Mouse (Mus musculus): ENCODE measurements at regions not wholly inside any gene's neighbourhood (a gene's known extent, or its start where the extent isn't known, plus 50 kb on each side); places are given as distances from the start of the nearest gene placed in this dataset.
A peak's percentile ranks its signal among the peaks of the same experiment; 100 is the strongest.

DNA sequence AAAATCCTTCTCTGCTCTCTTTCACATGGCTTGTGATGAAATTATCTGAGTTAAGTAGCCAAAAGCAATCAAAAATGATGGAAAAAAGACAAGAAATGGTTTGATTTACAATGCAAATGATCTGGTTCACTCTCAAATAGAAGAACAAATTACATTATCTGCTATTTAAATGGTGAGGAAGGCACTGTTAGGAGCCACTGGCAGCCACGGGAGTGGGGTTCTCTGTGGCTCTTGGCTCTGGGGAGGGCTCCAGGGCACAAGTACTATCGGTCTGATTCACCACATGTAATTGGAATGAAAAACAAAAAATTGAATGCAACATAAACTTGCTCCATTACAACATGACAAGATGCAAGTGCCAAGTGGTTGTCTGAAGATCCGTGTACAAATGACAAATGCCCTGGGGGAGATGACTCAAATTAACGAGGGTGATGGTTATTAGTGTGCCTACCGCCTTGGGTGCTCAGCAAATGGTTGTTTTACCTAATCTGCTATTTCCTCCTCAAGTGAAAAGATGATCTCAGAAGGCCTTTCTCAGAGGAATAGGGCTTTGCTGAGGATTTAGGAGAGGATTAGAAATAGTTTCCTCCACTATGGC lies 268.2 kb downstream of the Hivep2 start:
- no peaks in the 10 kb centered on the region for H3K9me3 ChIP-seq (replicated peaks; ENCODE audit: low read length)
- DNase-seq (ENCODE audit: low spot score) (no peak), ATAC-seq (replicated peaks; ENCODE audit: low FRiP score, low read depth) (no peak)
- no peaks in the 10 kb centered on the region for H3K36me3 ChIP-seq (ENCODE audit: insufficient read depth, low read length)
- 49% methylated on average over 5 of the region's 5 CpGs for WGBS
- no peaks in the 10 kb centered on the region for H3K27me3 ChIP-seq (ENCODE audit: insufficient read depth, low read length)
- H3K4me3 ChIP-seq (replicated peaks; ENCODE audit: low read depth, low read length): no peak overlapping the region
- H3K4me1 ChIP-seq (replicated peaks; ENCODE audit: insufficient read depth, low read length): no peaks in the 10 kb centered on the region
- no peak for TF ChIP-seq CTCF (IDR thresholded peaks at IDR 0.05; ENCODE audit: low read depth)
- no peak overlapping the region for H3K9ac ChIP-seq (ENCODE audit: low read depth, low read length)
- no peak overlapping the region for H3K27ac ChIP-seq
- no peak overlapping the region for H3K4me2 ChIP-seq (ENCODE audit: low read length)

DNA sequence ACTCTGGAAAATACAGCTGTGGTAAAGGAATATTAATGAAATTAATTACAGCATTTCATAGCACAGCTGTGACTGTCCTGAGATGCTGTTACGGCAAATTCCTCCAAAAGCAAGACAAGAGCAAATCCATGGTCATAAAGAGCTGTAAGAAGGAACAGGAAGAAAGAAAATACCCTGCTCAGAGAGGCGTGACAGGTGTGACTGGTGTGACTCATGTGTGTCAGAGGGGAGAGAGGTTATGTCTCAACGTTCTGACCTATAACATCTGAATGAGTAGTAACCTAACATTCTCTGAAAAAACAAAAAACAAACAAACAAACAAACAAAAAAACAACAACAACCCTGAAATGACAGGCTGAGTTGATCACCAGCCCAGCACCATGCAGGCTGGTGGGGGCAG lies 267.5 kb downstream of the Hivep2 start:
- no peak overlapping the region for H3K4me3 ChIP-seq (replicated peaks; ENCODE audit: low read depth, low read length)
- no peak overlapping the region for H3K9ac ChIP-seq (ENCODE audit: low read depth, low read length)
- no peak for TF ChIP-seq CTCF (IDR thresholded peaks at IDR 0.05; ENCODE audit: low read depth)
- H3K4me1 ChIP-seq (replicated peaks; ENCODE audit: insufficient read depth, low read length): no peaks in the 10 kb centered on the region
- H3K36me3 ChIP-seq (ENCODE audit: insufficient read depth, low read length): no peaks in the 10 kb centered on the region
- no peaks in the 10 kb centered on the region for H3K9me3 ChIP-seq (replicated peaks; ENCODE audit: low read length)
- WGBS: 30% methylated on average over 3 of the region's 3 CpGs
- no peaks in the 10 kb centered on the region for H3K27me3 ChIP-seq (ENCODE audit: insufficient read depth, low read length)
- H3K4me2 ChIP-seq (ENCODE audit: low read length): no peak overlapping the region
- DNase-seq (ENCODE audit: low spot score) (no peak), ATAC-seq (replicated peaks; ENCODE audit: low FRiP score, low read depth) (no peak)
- no peak overlapping the region for H3K27ac ChIP-seq

DNA sequence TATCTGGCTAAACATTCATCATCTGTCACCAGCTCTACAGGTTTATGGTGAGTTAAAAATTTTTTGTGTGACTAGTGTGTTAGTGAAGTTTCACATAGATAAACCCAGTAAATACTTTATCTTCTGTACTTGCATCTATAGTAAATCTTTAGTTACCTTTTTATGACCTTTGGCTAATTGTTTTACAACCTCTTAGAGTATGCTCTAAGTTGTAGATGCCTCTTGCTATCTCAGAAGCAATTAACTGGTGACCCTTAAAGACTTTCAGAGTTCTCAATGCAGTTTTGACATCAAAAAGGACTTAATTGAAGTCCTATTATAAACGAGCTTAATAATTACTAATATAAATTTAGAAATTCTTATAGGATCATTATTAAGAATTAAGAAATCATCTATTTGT lies 265.6 kb downstream of the Hivep2 start:
- Histone ChIP-seq H3K9ac (ENCODE audit: low read depth, low read length) (no peak overlapping the region), H3K27ac (no peak overlapping the region), H3K4me2 (ENCODE audit: low read length) (no peak overlapping the region), H3K4me1 (replicated peaks; ENCODE audit: insufficient read depth, low read length) (no peaks in the 10 kb centered on the region), H3K9me3 (replicated peaks; ENCODE audit: low read length) (no peaks in the 10 kb centered on the region), H3K27me3 (ENCODE audit: insufficient read depth, low read length) (no peaks in the 10 kb centered on the region), H3K4me3 (replicated peaks; ENCODE audit: low read depth, low read length) (no peak overlapping the region), H3K36me3 (ENCODE audit: insufficient read depth, low read length) (no peaks in the 10 kb centered on the region)
- DNase-seq (ENCODE audit: low spot score) (no peak), ATAC-seq (replicated peaks; ENCODE audit: low FRiP score, low read depth) (no peak)
- 51% methylated on average over 1 of the region's 1 CpGs for WGBS
- TF ChIP-seq CTCF (IDR thresholded peaks at IDR 0.05; ENCODE audit: low read depth): no peak

DNA sequence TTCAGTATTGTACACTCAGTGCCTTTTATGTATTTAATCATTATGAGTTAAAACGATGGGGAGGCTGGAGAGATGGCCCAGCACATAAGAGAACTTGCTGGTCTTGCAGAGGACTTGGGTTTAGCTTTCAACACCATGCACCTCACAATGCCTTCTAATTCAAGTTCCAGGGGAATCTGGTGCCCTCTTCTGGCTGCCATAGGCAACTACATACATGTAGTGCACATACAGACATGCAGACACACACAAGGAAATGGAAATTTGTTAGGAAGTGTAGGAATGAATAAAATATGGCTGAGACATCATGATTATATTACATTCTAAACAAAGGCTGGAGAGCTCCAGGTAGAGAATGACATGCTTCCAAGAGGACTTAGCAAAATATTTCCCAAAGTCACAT lies 251.4 kb downstream of the Hivep2 start:
- Histone ChIP-seq H3K4me2 (ENCODE audit: low read length) (no peak overlapping the region), H3K4me3 (replicated peaks; ENCODE audit: low read depth, low read length) (no peak overlapping the region), H3K27me3 (ENCODE audit: insufficient read depth, low read length) (no peaks in the 10 kb centered on the region), H3K36me3 (ENCODE audit: insufficient read depth, low read length) (no peaks in the 10 kb centered on the region), H3K9ac (ENCODE audit: low read depth, low read length) (no peak overlapping the region), H3K9me3 (replicated peaks; ENCODE audit: low read length) (no peaks in the 10 kb centered on the region), H3K27ac (no peak overlapping the region), H3K4me1 (replicated peaks; ENCODE audit: insufficient read depth, low read length) (no peaks in the 10 kb centered on the region)
- no peak for DNase-seq (ENCODE audit: low spot score)
- peak; percentile 40 for TF ChIP-seq CTCF (IDR thresholded peaks at IDR 0.05; ENCODE audit: low read depth)
- ATAC-seq (replicated peaks; ENCODE audit: low FRiP score, low read depth): no peak
- WGBS: 97% methylated on average over 1 of the region's 1 CpGs

DNA sequence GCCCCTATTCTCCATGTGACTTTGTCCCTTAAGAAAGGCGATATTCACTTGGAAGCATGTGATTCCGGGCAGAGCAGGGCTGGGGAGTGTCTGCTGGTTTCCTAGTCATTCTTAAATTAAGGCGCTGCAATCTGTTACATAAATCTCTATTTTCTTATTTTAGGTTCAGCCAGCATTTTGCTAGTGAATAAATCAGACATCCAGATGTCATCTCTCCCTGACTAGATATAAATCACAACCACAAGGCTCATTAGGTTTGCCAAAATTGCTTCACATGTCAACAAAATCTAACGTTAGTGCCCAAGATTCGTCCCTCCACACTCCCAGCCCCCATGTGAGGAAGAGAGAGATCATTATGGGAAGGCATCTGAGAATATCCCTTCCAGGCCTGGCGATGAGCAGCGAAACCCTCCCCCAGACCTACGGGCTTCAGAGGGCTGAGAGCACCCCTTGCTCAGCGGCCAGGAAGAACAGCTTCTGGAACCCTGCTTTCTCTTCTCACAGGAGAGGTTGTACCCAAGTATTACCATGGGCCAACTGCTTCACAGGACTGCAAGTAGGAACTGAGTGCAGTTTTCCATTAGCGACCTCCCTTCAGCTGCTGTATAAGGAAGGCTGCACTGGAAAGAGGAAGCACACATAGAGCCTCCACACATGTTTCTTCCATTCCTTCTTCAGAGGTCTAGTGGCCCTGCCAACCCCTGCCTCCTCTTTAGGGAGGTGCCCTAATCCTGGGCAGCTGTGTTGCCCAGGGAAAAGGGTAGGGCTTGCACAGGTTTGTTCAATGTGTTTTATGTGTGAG lies 250.5 kb downstream of the Hivep2 start:
- Histone ChIP-seq H3K9ac (ENCODE audit: low read depth, low read length) (no peak overlapping the region), H3K27me3 (ENCODE audit: insufficient read depth, low read length) (no peaks in the 10 kb centered on the region), H3K4me3 (replicated peaks; ENCODE audit: low read depth, low read length) (no peak overlapping the region), H3K9me3 (replicated peaks; ENCODE audit: low read length) (no peaks in the 10 kb centered on the region), H3K4me2 (ENCODE audit: low read length) (no peak overlapping the region), H3K4me1 (replicated peaks; ENCODE audit: insufficient read depth, low read length) (no peaks in the 10 kb centered on the region), H3K36me3 (ENCODE audit: insufficient read depth, low read length) (no peaks in the 10 kb centered on the region), H3K27ac (no peak overlapping the region)
- 32% methylated on average over 10 of the region's 10 CpGs for WGBS
- no peak for TF ChIP-seq CTCF (IDR thresholded peaks at IDR 0.05; ENCODE audit: low read depth)
- DNase-seq (ENCODE audit: low spot score) (peak; percentile 54), ATAC-seq (replicated peaks; ENCODE audit: low FRiP score, low read depth) (no peak; the same call in 1 of the 2 replicates)

DNA sequence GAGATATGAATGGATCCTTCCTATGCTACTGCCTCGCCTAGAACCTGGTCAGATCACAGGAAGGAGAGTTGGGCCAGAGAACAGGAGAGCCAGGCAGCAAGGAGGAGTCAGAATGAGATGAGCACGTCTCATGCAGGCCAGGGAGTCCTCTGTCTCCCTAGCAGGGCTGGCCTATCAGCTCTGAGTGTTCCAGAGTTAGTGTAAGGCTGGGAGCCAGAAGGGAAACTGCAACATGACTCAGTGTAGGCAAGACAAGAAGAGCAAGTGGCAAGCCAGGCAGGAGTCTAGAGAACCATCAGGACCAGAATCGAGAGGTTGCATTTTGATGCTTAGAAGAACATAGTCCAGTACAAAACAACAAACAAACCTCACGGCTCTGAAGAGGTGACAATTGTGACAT lies 249.6 kb downstream of the Hivep2 start:
- no peak for ATAC-seq (replicated peaks; ENCODE audit: low FRiP score, low read depth)
- H3K4me2 ChIP-seq (ENCODE audit: low read length): no peak overlapping the region

More for the DNA sequence above, 249.6 kb downstream of the Hivep2 start:
- H3K27me3 ChIP-seq (ENCODE audit: insufficient read depth, low read length): no peaks in the 10 kb centered on the region
- no peaks in the 10 kb centered on the region for H3K36me3 ChIP-seq (ENCODE audit: insufficient read depth, low read length)
- no peak for TF ChIP-seq CTCF (IDR thresholded peaks at IDR 0.05; ENCODE audit: low read depth)
- H3K9me3 ChIP-seq (replicated peaks; ENCODE audit: low read length): no peaks in the 10 kb centered on the region
- 77% methylated on average over 4 of the region's 4 CpGs for WGBS
- no peak for DNase-seq (ENCODE audit: low spot score)
- no peak overlapping the region for H3K9ac ChIP-seq (ENCODE audit: low read depth, low read length)
- no peak overlapping the region for H3K4me3 ChIP-seq (replicated peaks; ENCODE audit: low read depth, low read length)
- H3K4me1 ChIP-seq (replicated peaks; ENCODE audit: insufficient read depth, low read length): no peaks in the 10 kb centered on the region
- no peak overlapping the region for H3K27ac ChIP-seq
